Mouse (Mus musculus): ENCODE results near the gene Gm20388. TPM values are rescaled to one million over a fixed set of nuclear protein-coding genes. Genes with fewer than 3 reads are reported as not detected.

Gm20388 gene
- polyA plus RNA-seq, 1 experiment from 2014 or later: not detected

- H3K9me3 ChIP-seq (ENCODE audit: control insufficient read depth, low read length): no peaks in the 10 kb centered on the region
- 4% methylated on average over 15 of the region's 15 CpGs for WGBS
- peak overlapping the region; percentile 95 for H3K4me2 ChIP-seq (replicated peaks; ENCODE audit: low read depth, low read length)
- H3K36me3 ChIP-seq (ENCODE audit: control insufficient read depth, insufficient read depth, low read length): no peaks in the 10 kb centered on the region
- no peak for ATAC-seq (ENCODE audit: low FRiP score, low TSS enrichment)
- 0 out of 2 replicates have a peak overlapping the region, but pooled peaks have one; percentile 74 for H3K27ac ChIP-seq (ENCODE audit: low read depth, low read length)
- H3K4me3 ChIP-seq (ENCODE audit: low read length): peak overlapping the region; percentile 85
- no peaks in the 10 kb centered on the region; the same call in 1 of the 2 replicates for H3K27me3 ChIP-seq (ENCODE audit: control insufficient read depth, insufficient read depth, low read length)
- H3K4me1 ChIP-seq (ENCODE audit: control insufficient read depth, insufficient read depth, low read length): peaks cover 77% of the 10 kb centered on the region
- peak overlapping the region; percentile 88 for H3K9ac ChIP-seq (ENCODE audit: low read depth, low read length)
Measured at GRCm38 (mm10) chr8:120489771-120490281, 579.2 kb downstream of the Gm20388 start.

- H3K9me3 ChIP-seq (ENCODE audit: control insufficient read depth, low read length): no peaks in the 10 kb centered on the region
- H3K36me3 ChIP-seq (ENCODE audit: control insufficient read depth, insufficient read depth, low read length): no peaks in the 10 kb centered on the region
- peak overlapping the region; percentile 85 for H3K4me3 ChIP-seq (ENCODE audit: low read length)
- no peak for ATAC-seq (ENCODE audit: low FRiP score, low TSS enrichment)
- H3K27me3 ChIP-seq (ENCODE audit: control insufficient read depth, insufficient read depth, low read length): no peaks in the 10 kb centered on the region; the same call in 1 of the 2 replicates
- peak overlapping the region; percentile 88; the same call in 1 of the 2 replicates for H3K9ac ChIP-seq (ENCODE audit: low read depth, low read length)
- WGBS: 13% methylated on average over 12 of the region's 12 CpGs
- peak overlapping the region; percentile 95 for H3K4me2 ChIP-seq (replicated peaks; ENCODE audit: low read depth, low read length)
- H3K27ac ChIP-seq (ENCODE audit: low read depth, low read length): no peak overlapping the region; the same call in 1 of the 2 replicates
- H3K4me1 ChIP-seq (ENCODE audit: control insufficient read depth, insufficient read depth, low read length): peaks cover 78% of the 10 kb centered on the region
Measured at GRCm38 (mm10) chr8:120490354-120491141, 579.9 kb downstream of the Gm20388 start.

- H3K9ac ChIP-seq (ENCODE audit: low read depth, low read length): peak overlapping the region; percentile 88
- H3K4me2 ChIP-seq (replicated peaks; ENCODE audit: low read depth, low read length): peak overlapping the region; percentile 95
- peak overlapping the region; percentile 85 for H3K4me3 ChIP-seq (ENCODE audit: low read length)
- no peaks in the 10 kb centered on the region for H3K36me3 ChIP-seq (ENCODE audit: control insufficient read depth, insufficient read depth, low read length)
- 56% methylated on average over 5 of the region's 5 CpGs for WGBS
- H3K9me3 ChIP-seq (ENCODE audit: control insufficient read depth, low read length): no peaks in the 10 kb centered on the region
- no peak overlapping the region for H3K27ac ChIP-seq (ENCODE audit: low read depth, low read length)
- no peaks in the 10 kb centered on the region for H3K27me3 ChIP-seq (ENCODE audit: control insufficient read depth, insufficient read depth, low read length)
- H3K4me1 ChIP-seq (ENCODE audit: control insufficient read depth, insufficient read depth, low read length): peaks cover 72% of the 10 kb centered on the region
- ATAC-seq (ENCODE audit: low FRiP score, low TSS enrichment): no peak
Measured at GRCm38 (mm10) chr8:120491166-120491793, 580.6 kb downstream of the Gm20388 start.

- H3K27ac ChIP-seq (ENCODE audit: low read depth, low read length): no peak overlapping the region; the same call in 1 of the 2 replicates
- H3K4me3 ChIP-seq (ENCODE audit: low read length): no peak overlapping the region
- peaks cover 74% of the 10 kb centered on the region for H3K4me1 ChIP-seq (ENCODE audit: control insufficient read depth, insufficient read depth, low read length)
- H3K9me3 ChIP-seq (ENCODE audit: control insufficient read depth, low read length): no peaks in the 10 kb centered on the region
- 8% methylated on average over 14 of the region's 14 CpGs for WGBS
- H3K27me3 ChIP-seq (ENCODE audit: control insufficient read depth, insufficient read depth, low read length): no peaks in the 10 kb centered on the region
- peak overlapping the region; percentile 24; the same call in 1 of the 2 replicates for H3K4me2 ChIP-seq (replicated peaks; ENCODE audit: low read depth, low read length)
- H3K9ac ChIP-seq (ENCODE audit: low read depth, low read length): no peak overlapping the region
- no peak for ATAC-seq (ENCODE audit: low FRiP score, low TSS enrichment)
- no peaks in the 10 kb centered on the region for H3K36me3 ChIP-seq (ENCODE audit: control insufficient read depth, insufficient read depth, low read length)
Measured at GRCm38 (mm10) chr8:120492193-120492880, 581.7 kb downstream of the Gm20388 start.

- H3K27ac ChIP-seq (ENCODE audit: low read depth, low read length): no peak overlapping the region; the same call in 1 of the 2 replicates
- no peaks in the 10 kb centered on the region for H3K36me3 ChIP-seq (ENCODE audit: control insufficient read depth, insufficient read depth, low read length)
- H3K9me3 ChIP-seq (ENCODE audit: control insufficient read depth, low read length): no peaks in the 10 kb centered on the region
- H3K4me1 ChIP-seq (ENCODE audit: control insufficient read depth, insufficient read depth, low read length): peaks cover 79% of the 10 kb centered on the region
- H3K27me3 ChIP-seq (ENCODE audit: control insufficient read depth, insufficient read depth, low read length): no peaks in the 10 kb centered on the region
- peak overlapping the region; percentile 24; the same call in 1 of the 2 replicates for H3K4me2 ChIP-seq (replicated peaks; ENCODE audit: low read depth, low read length)
- H3K9ac ChIP-seq (ENCODE audit: low read depth, low read length): peak overlapping the region; percentile 1; the same call in 1 of the 2 replicates
- H3K4me3 ChIP-seq (ENCODE audit: low read length): no peak overlapping the region
- WGBS: 25% methylated on average over 4 of the region's 4 CpGs
- no peak for ATAC-seq (ENCODE audit: low FRiP score, low TSS enrichment)
Measured at GRCm38 (mm10) chr8:120492881-120493220, 582.2 kb downstream of the Gm20388 start.

- Histone ChIP-seq H3K36me3 (ENCODE audit: control insufficient read depth, insufficient read depth, low read length) (no peaks in the 10 kb centered on the region), H3K9ac (ENCODE audit: low read depth, low read length) (peak overlapping the region; percentile 1; the same call in 1 of the 2 replicates), H3K4me3 (ENCODE audit: low read length) (no peak overlapping the region), H3K9me3 (ENCODE audit: control insufficient read depth, low read length) (no peaks in the 10 kb centered on the region), H3K27ac (ENCODE audit: low read depth, low read length) (peak overlapping the region; percentile 80), H3K4me1 (ENCODE audit: control insufficient read depth, insufficient read depth, low read length) (peaks cover 89% of the 10 kb centered on the region), H3K4me2 (replicated peaks; ENCODE audit: low read depth, low read length) (0 out of 2 replicates have a peak overlapping the region, but pooled peaks have one; percentile 15), H3K27me3 (ENCODE audit: control insufficient read depth, insufficient read depth, low read length) (no peaks in the 10 kb centered on the region)
- ATAC-seq (ENCODE audit: low FRiP score, low TSS enrichment): no peak
- WGBS: 38% methylated on average over 16 of the region's 16 CpGs
Measured at GRCm38 (mm10) chr8:120493508-120494464, 583.1 kb downstream of the Gm20388 start.

- Histone ChIP-seq H3K4me3 (ENCODE audit: low read length) (0 out of 2 replicates have a peak overlapping the region, but pooled peaks have one; percentile 4), H3K4me2 (replicated peaks; ENCODE audit: low read depth, low read length) (peak overlapping the region; percentile 25), H3K27me3 (ENCODE audit: control insufficient read depth, insufficient read depth, low read length) (no peaks in the 10 kb centered on the region), H3K9ac (ENCODE audit: low read depth, low read length) (0 out of 2 replicates have a peak overlapping the region, but pooled peaks have one; percentile 9), H3K27ac (ENCODE audit: low read depth, low read length) (peak overlapping the region; percentile 80), H3K9me3 (ENCODE audit: control insufficient read depth, low read length) (no peaks in the 10 kb centered on the region), H3K4me1 (ENCODE audit: control insufficient read depth, insufficient read depth, low read length) (peaks cover 90% of the 10 kb centered on the region), H3K36me3 (ENCODE audit: control insufficient read depth, insufficient read depth, low read length) (no peaks in the 10 kb centered on the region)
- peak; percentile 53 for ATAC-seq (ENCODE audit: low FRiP score, low TSS enrichment)
- WGBS: 2% methylated on average over 15 of the region's 15 CpGs
Measured at GRCm38 (mm10) chr8:120494903-120495302, 584.3 kb downstream of the Gm20388 start.

- Histone ChIP-seq H3K27ac (ENCODE audit: low read depth, low read length) (peak overlapping the region; percentile 80), H3K9ac (ENCODE audit: low read depth, low read length) (no peak overlapping the region), H3K4me2 (replicated peaks; ENCODE audit: low read depth, low read length) (no peak overlapping the region), H3K9me3 (ENCODE audit: control insufficient read depth, low read length) (no peaks in the 10 kb centered on the region), H3K27me3 (ENCODE audit: control insufficient read depth, insufficient read depth, low read length) (no peaks in the 10 kb centered on the region), H3K4me1 (ENCODE audit: control insufficient read depth, insufficient read depth, low read length) (peaks cover 87% of the 10 kb centered on the region), H3K4me3 (ENCODE audit: low read length) (no peak overlapping the region), H3K36me3 (ENCODE audit: control insufficient read depth, insufficient read depth, low read length) (no peaks in the 10 kb centered on the region)
- ATAC-seq (ENCODE audit: low FRiP score, low TSS enrichment): no peak
- WGBS: 35% methylated on average over 5 of the region's 5 CpGs
Measured at GRCm38 (mm10) chr8:120495461-120495860, 584.8 kb downstream of the Gm20388 start.
